Mouse (Mus musculus) liver, embryonic 14.5 days (tissue): ENCODE results near the gene Fgfr2.

Experiments used
- CTCF ChIP-seq: IDR thresholded peaks from 2 replicates; pipeline ENCODE4 v1.5.1; 2016; ENCODE audit warnings: antibody characterized with exemption, low read depth, control low read depth
- EP300 ChIP-seq: IDR thresholded peaks from 2 replicates; pipeline ENCODE4 v1.6.1; 2016; ENCODE audit warnings: antibody characterized with exemption, low read depth

DNA sequence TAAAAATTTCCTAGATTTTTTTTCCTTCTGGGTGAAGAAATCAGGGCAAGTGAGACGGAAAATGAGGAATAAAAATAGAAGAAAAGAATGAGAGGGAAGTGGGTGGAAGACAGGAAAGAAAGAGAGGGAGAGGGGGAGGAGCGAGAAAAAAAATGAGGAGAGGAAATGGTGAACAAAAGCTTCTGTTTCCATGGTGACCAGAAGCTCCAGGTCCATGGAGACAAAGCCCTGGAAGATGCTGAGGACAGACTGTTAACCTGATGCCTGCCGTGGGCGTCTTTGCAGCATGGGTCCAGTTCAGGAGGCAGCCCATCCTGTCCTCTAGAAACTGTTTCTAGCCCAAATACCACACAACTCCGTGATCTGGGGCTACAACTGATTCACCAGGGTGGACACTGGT, 950.9 kb downstream of the Fgfr2 start:
- no peak for TF ChIP-seq CTCF
- TF ChIP-seq EP300: no peak
